Mouse (Mus musculus) forebrain, embryonic 12.5 days (tissue): ENCODE data around the gene Mapk3. TPM values are rescaled to one million over a fixed set of nuclear protein-coding genes. Genes with fewer than 3 reads are reported as not detected.

ENCODE experiments used
- ATAC-seq: fragments of 200-750 bp; cut with Nextera tagmentation; 2 replicates; pipeline ENCODE4 v1.8.0; 2017; ENCODE audit warnings: moderate TSS enrichment; ENCODE audit not compliant: low FRiP score
- H3K27ac ChIP-seq: fragments of 300-500 bp; sonication (generic); 2 replicates; pipeline ENCODE4 v1.5.1; 2016; ENCODE audit warnings: mild to moderate bottlenecking
- H3K27me3 ChIP-seq: fragments of 300-500 bp; sonication (generic); 2 replicates; pipeline ENCODE4 v1.6.1; 2016; ENCODE audit warnings: mild to moderate bottlenecking
- H3K36me3 ChIP-seq: fragments of 300-500 bp; sonication (generic); replicated peaks from 2 replicates; pipeline ENCODE4 v1.6.1; 2016; ENCODE audit warnings: mild to moderate bottlenecking
- H3K4me1 ChIP-seq: fragments of 300-500 bp; sonication (generic); 2 replicates; pipeline ENCODE4 v1.6.1; 2016
- H3K4me2 ChIP-seq: fragments of 300-500 bp; sonication (generic); 2 replicates; pipeline ENCODE4 v1.6.1; 2016; ENCODE audit warnings: mild to moderate bottlenecking, moderate library complexity
- H3K4me3 ChIP-seq: fragments of 300-500 bp; sonication (generic); replicated peaks from 2 replicates; pipeline ENCODE4 v1.5.1; 2016; ENCODE audit warnings: mild to moderate bottlenecking
- H3K9ac ChIP-seq: fragments of 300-500 bp; sonication (generic); 2 replicates; pipeline ENCODE4 v1.6.1; 2016; ENCODE audit warnings: mild to moderate bottlenecking
- H3K9me3 ChIP-seq: fragments of 300-500 bp; sonication (generic); 2 replicates; pipeline ENCODE4 v1.6.1; 2016
- WGBS: fragments of 180-500 bp; shearing (Covaris S2); methylation state at CpG from one replicate; pipeline ENCODE4 v1.1.7; 2016; 5-methylcytosine and 5-hydroxymethylcytosine counted together
- polyA plus RNA-seq: library from polyadenylated mRNA; unstranded; fragments of >200 nt; fragmentation: Nextera tagmentation; extraction: Ambion mirVana; gene quantifications from 2 replicates; pipeline ENCODE4 v1.2.1, GENCODE M21; 2016

Mapk3 gene
- polyA plus RNA-seq, 1 experiment from 2014 or later: 51.5 TPM

DNA sequence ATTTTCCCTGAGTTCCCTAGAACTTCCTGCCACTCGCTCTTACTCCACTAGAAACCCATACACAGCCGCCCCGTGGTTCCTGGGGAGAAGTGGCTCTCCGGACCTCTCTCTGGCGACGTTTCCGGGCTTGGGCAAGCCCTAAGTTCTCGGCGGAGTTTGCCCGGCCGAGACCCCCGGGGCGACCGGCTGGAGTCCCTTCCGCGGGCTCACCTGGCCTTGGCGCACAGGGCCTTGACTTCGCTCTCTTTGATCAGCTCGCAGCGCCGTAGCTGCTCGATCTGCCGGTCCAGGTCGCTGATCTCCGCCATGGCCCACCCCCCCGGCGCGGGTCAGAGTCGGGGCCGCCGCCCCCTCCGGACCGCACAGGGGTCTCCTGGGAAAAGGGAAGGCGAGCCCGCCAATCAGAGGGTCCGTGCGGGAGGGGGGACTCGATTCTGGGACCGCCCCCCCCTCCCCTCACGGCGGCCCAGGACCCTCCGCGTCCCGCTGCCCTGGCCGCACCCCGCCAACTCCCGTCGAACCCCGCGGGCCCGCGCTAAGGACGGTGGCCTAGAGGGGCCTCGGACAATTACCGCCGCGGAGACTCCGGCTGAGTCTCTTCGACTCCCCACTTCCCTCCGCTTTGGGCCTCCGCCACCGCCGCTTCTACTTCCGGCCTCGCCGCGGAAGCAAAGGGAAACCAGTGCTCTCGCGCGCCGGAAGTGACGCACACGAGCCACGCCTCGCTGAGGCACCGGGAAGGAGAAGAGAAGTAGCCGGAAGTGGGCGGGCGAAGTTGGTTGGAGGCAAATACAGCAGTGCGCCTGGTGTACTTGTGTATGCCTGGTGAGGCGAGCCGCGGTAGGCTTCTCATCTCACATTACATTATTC, 32.7 kb downstream of the Mapk3 start, which contains the start of gene Ppp4c:
TSS of gene Ppp4c (minus strand) at position 646 of the 870 bp plus-strand sequence.
- H3K27ac ChIP-seq: peak within 1 kb of the TSS; percentile 96
- ATAC-seq: peak; percentile 94
- peak within 1 kb of the TSS; percentile 93 for H3K9ac ChIP-seq
- H3K4me1 ChIP-seq: peaks cover 34% of the 10 kb centered on the region
- no peaks in the 10 kb centered on the region for H3K27me3 ChIP-seq
- H3K36me3 ChIP-seq: peaks cover 64% of the 10 kb centered on the region
- WGBS: under 1% methylated on average over 73 of the region's 83 CpGs
- H3K4me3 ChIP-seq: peak within 1 kb of the TSS; percentile 90
- H3K4me2 ChIP-seq: peak within 1 kb of the TSS; percentile 57
- H3K9me3 ChIP-seq: no peaks in the 10 kb centered on the region

DNA sequence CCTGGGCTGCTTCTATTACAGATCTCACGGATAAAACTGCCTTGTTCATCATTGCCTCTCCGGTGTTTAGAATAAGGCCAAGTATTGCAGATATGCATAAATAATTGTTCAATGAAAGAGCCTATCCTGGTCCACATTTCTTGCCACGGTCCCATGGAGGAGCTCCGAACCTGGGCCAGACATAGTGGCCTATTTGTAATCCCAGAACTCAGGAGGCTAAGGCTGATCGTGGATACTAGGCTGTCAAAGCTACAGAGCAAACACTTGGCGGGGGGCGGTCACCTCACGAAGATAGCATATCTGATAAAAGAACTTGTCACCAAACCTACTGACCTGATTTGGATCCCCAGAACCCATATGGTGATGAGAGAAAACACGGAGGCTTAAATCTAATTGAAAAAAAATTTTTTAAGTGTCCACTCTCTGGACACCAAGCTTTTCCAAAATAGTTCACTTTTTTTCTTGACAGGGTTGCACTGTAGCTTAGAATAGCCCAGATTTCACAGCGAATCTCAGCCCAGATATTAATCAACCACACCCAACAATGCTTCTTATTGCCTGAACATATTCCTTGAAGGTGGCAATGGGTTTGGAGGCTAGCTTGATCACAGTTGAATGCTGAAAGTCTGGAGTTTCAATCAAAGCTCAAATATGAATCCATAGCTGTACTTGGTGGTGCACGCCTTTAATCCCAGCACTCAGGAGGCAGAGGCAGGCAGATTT, 33.5 kb downstream of the Mapk3 start:
- 28% methylated on average over 11 of the region's 11 CpGs for WGBS
- H3K4me1 ChIP-seq: peaks cover 42% of the 10 kb centered on the region
- ATAC-seq: peak; percentile 52

DNA sequence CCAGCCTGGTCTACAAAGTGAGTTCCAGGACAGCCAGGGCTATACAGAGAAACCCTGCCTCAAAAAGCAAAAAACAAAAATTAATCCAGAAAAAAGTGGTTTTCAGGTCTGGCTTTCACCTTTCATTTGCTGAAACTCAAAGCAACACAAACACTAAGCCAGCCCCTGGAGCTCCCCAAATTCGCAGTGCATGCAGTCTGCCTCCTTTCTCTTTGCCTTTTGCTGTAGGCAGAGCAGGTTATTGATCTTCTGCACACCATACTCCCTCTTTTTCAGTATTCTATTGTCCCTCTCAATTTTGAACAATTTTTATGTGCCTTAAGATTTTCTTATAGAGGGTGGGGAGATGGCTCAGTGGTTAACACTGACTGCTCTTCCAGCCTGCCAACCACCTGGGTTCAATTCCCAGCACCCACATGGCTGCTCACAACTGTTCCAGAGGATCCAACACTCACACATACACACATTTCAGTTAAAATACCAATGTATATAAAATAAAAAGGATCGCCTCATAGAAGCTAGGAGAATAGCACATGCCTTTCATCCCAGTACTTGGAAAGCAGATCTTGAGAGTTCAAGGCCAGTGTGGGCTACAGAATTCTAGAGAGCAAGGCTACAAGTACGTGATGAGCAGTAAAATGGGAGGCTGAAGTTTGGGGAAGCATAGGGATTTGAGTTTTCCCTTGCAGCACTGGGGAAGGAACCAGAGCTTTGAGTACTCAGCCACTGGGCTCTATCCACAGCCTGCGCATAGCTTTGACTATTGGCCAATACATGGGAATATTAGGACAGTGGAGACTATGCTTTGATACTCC, 34.3 kb downstream of the Mapk3 start:
- peaks cover 53% of the 10 kb centered on the region for H3K36me3 ChIP-seq
- peaks cover 48% of the 10 kb centered on the region for H3K4me1 ChIP-seq
- H3K9ac ChIP-seq: no peak overlapping the region
- no peak overlapping the region for H3K4me3 ChIP-seq
- no peak overlapping the region for H3K4me2 ChIP-seq
- H3K27me3 ChIP-seq: no peaks in the 10 kb centered on the region
- no peak for ATAC-seq
- H3K27ac ChIP-seq: no peak overlapping the region
- 81% methylated on average over 4 of the region's 4 CpGs for WGBS
- H3K9me3 ChIP-seq: no peaks in the 10 kb centered on the region

More for the DNA sequence above, 33.5 kb downstream of the Mapk3 start:
- Histone ChIP-seq H3K4me2 (peak overlapping the region; percentile 57), H3K36me3 (peaks cover 60% of the 10 kb centered on the region), H3K27me3 (no peaks in the 10 kb centered on the region), H3K4me3 (peak overlapping the region; percentile 90), H3K9me3 (no peaks in the 10 kb centered on the region), H3K9ac (peak overlapping the region; percentile 93), H3K27ac (peak overlapping the region; percentile 96)

DNA sequence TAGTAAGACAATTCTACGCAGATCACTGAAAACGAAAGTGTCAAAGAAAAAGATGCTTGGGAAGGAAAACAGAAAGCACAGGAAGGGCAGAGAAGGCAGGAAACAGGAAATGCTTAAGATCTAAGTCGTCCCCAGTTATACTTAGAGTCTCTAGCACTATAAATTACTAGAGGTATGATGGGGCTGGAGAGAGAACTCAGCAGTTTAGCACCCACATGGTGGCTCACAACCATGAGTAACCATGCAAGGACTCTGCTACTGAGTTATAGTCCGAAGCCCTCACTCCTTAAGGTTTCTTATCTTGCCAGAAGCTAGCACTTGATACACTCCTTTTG, 34.8 kb downstream of the Mapk3 start:
- Histone ChIP-seq H3K4me2 (no peak overlapping the region), H3K4me1 (peaks cover 48% of the 10 kb centered on the region), H3K27me3 (no peaks in the 10 kb centered on the region), H3K36me3 (peaks cover 47% of the 10 kb centered on the region), H3K4me3 (no peak overlapping the region), H3K9ac (no peak overlapping the region), H3K27ac (no peak overlapping the region), H3K9me3 (no peaks in the 10 kb centered on the region)
- no peak for ATAC-seq
- 83% methylated on average over 4 of the region's 4 CpGs for WGBS

DNA sequence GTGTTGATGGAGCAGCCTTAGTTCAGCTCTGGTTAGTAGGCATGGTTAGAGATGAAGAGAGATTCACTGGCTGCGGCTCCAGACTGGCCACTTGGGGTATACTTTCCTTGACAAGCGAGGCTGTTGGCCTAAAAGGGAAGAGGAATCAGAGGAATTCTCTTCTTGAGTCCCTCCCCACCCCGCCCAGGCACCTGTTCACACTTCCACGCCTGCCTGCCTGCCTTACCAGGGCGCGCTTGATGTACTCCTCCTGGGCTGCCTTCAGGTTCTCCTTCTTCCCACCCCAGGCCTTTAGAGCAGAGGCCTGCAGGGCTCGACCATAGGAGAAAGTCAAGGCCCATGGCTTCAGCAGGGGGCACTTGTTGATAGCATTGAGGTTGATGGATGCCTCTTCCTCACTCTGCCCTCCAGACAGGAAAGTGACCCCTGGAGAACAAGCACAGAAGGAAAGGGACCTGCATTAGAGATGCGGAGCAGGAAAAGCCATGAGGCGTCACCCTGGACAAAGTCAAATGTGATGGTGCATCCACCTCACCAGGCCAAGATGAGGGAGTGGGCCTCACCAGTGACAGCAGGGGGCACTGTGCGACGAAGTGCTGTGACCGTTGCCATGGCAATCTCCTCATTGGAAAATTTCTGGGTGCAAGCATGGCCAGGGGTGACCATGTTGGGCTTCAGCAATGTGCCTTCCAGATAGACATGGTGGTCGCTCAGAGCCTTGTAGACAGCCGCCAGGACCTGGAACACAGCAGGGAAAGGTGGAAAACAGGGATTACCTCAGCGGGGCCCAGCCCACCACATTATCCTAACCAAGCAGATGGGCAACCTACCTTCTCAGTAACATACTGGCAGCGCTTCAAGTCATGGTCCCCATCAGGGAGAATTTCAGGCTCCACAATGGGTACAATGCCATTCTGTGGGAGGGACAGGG, 36.3 kb downstream of the Mapk3 start:
- peaks cover 38% of the 10 kb centered on the region for H3K36me3 ChIP-seq
- no peak overlapping the region for H3K9ac ChIP-seq
- no peaks in the 10 kb centered on the region for H3K27me3 ChIP-seq
- ATAC-seq: no peak
- 82% methylated on average over 16 of the region's 16 CpGs for WGBS
- H3K4me2 ChIP-seq: no peak overlapping the region
- H3K4me3 ChIP-seq: no peak overlapping the region
- H3K27ac ChIP-seq: no peak overlapping the region; the same call in 1 of the 2 replicates
- peaks cover 54% of the 10 kb centered on the region for H3K4me1 ChIP-seq
- no peaks in the 10 kb centered on the region for H3K9me3 ChIP-seq

DNA sequence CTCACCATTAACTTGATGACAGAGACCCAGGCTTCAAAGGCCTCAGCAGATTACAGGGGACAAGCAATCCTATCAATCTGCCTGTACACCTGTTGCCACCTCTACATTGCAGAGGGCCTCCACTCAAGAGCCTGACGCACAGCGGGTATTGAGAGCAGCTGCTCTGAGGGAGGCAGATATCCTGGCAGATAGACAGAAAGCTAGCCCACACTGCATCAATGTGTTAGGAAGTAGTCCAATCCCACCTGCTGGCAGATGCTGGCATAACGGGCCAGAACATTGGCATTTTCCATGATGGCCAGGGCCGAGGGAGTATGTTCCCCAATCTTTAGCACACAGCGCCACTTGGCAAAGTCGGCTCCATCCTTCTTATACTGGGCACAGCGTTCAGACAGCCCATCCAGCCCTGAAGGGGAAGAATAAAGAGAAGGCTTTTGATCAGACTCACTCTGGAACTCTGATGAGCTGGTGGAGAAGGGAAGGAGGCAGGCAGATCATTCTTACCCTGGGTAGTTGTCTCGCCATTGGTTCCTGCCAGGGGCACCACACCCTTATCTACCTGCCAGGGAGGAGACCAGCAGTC, 37.0 kb downstream of the Mapk3 start:
- Histone ChIP-seq H3K36me3 (peaks cover 40% of the 10 kb centered on the region), H3K27ac (no peak overlapping the region), H3K27me3 (no peaks in the 10 kb centered on the region), H3K4me3 (peak overlapping the region; percentile 79; the same call in 1 of the 2 replicates), H3K4me1 (peaks cover 50% of the 10 kb centered on the region), H3K4me2 (peak overlapping the region; percentile 78; the same call in 1 of the 2 replicates), H3K9ac (0 out of 2 replicates have a peak overlapping the region, but pooled peaks have one; percentile 89), H3K9me3 (no peaks in the 10 kb centered on the region)
- WGBS: 70% methylated on average over 8 of the region's 8 CpGs
- ATAC-seq: no peak

DNA sequence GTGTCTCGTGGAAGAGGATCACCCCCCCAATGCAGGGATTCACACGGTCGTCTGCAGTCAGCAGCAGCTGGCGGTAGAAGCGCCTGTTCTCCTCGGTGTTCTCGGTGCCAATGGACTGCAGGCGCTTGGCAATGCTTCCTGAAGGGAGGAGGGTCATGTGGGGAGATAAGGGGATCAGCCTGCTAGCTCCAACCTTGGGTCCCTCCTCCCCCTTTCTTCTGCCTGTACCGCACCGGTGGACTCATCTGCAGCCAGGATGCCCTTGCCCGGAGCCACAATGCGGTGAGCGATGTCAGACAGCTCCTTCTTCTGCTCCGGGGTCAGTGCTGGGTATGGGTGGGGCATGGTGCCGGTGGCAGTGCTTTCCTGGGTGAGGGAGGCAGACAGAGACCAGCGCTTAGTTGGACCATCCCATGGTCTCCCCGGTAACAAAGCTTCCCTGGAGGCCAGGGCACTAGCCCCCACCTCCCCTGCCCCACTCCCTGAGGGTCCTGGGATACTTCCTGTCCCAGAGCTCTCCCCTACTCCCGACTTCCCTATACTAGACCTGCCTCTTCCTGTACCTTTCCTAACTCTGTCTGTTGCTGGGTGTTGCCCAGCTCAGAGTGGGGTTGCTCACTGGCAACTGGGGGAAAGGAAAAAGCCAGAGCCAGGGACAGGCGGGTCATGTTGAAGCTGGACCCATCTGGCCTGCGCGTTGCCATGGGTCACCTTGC, 38.2 kb downstream of the Mapk3 start, which contains the start of gene Fam57b:
TSS of gene Fam57b (plus strand) at position 258 of the 716 bp plus-strand sequence.
- Histone ChIP-seq H3K9ac (peak within 1 kb of the TSS; percentile 89), H3K4me3 (peak within 1 kb of the TSS; percentile 79), H3K4me2 (peak within 1 kb of the TSS; percentile 78), H3K36me3 (peaks cover 49% of the 10 kb centered on the region), H3K9me3 (no peaks in the 10 kb centered on the region), H3K27ac (peak within 1 kb of the TSS; percentile 96), H3K4me1 (peaks cover 48% of the 10 kb centered on the region), H3K27me3 (no peaks in the 10 kb centered on the region)
- 36% methylated on average over 21 of the region's 21 CpGs for WGBS
- ATAC-seq: no peak

DNA sequence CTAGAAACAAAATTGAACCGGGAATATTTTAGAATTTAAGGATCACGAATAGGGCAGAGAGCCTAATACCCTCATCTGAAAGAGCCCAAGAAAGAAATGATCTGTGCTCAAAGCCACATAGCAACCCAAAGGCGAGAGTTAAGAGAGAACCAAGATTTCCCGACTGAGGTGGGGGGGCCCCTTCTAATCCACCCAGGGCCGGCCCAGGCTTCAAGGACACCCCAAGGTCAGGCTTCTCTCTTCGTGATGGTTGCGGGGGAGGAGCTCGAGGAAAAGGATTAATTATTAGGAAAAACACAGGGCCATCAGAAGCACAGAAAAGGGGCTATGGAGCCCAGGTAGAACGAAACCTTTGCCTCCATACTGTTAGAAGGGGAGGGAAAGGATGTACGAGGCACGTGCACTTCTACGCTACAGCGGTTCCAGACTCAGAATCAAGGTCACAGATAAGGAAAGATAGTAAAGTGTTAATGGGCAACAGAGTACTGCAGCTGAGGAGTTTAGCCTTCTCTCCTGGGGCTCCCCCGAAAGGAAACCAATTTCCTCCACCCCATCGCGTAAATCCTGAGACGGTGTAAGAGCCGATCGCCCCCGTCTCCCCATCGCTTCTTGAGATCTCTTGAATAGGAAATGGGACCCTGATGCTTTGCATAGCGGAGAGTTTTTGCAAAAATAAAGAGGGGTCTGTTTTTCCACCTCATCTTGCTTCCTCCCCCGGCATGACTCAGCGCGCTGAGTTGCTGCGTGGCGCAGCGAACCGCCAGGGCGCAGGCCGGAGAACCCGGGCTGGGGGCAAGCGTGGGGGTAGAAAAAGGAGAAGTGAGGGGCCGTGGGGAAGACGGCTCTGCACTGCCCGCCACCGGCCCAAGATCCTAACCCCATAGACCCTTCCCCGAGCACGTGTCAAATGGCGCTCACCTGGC, 39.0 kb downstream of the Mapk3 start:
- Histone ChIP-seq H3K36me3 (peaks cover 56% of the 10 kb centered on the region), H3K4me1 (peaks cover 42% of the 10 kb centered on the region), H3K9me3 (no peaks in the 10 kb centered on the region), H3K4me2 (peak overlapping the region; percentile 78), H3K4me3 (peak overlapping the region; percentile 79), H3K27ac (peak overlapping the region; percentile 96), H3K9ac (peak overlapping the region; percentile 89), H3K27me3 (no peaks in the 10 kb centered on the region)
- ATAC-seq: no peak
- under 1% methylated on average over 40 of the region's 40 CpGs for WGBS

DNA sequence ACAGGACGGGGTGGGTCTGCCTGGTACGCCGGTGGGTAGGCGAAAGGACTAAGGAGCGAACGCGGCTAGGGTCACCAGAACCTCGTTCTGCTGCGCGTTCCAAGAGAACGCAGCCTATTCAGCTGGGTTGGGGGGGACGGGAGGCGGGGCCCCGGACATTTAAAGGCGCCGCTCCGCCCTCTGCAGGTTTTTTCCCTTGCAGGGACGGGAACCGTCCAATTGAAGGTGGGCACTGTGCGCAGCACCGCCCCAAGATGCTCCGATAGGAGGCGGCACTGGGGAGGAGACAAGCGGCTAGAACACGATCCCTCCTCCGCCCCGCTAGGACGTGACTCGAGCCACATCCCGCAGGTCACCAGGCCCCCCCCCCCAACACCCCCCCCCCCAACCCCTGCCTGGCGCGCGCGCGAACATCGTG, 39.7 kb downstream of the Mapk3 start:
- Histone ChIP-seq H3K9me3 (no peaks in the 10 kb centered on the region), H3K27ac (peak overlapping the region; percentile 96), H3K4me3 (peak overlapping the region; percentile 79), H3K4me1 (peaks cover 42% of the 10 kb centered on the region), H3K4me2 (peak overlapping the region; percentile 78), H3K27me3 (no peaks in the 10 kb centered on the region), H3K9ac (peak overlapping the region; percentile 89), H3K36me3 (peaks cover 61% of the 10 kb centered on the region)
- under 1% methylated on average over 33 of the region's 36 CpGs for WGBS
- ATAC-seq: peak; percentile 96
